Mouse (Mus musculus) WW6 (cell line): ENCODE results near the gene Slit3.

Source experiments
- DNase-seq: peaks from one replicate; pipeline ENCODE4 v3.0.0-alpha.2; 2013; ENCODE audit warnings: low read depth, low spot score

Slit3 gene

DNA sequence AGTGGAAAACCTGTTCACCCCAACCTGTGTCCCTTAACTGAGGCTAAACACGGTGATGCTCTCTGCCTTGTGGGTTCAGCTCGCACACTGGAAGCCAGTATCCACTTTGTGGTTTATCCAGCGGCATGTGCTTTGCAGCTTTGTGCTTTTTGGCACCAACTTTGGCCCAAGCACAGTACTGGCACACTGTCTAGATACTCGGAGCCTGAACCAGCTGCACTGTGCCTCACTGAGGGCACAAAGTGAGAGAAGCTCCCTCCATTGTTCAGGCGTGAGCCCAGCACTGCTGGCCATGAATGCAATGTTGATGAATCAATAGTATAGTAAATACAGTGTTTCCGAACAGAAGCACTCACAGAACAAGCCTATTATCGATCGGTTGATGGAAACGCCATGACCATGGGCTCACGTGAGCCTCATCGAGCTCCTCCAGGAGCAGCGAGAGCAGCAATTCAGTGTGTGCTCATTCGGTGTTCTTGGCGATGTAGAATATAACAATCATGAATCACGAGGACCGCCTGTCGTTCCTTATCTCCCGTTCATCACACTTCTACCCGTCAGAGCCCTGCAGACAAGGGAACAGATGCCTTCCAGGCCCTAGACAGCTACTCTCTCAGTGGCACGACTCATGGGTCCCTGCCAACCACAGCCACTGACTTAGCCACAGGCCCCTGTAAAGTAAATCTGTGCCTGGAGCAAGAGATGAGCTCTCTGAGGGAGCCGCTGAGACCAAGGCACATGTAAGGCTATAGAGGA, 503.7 kb downstream of the Slit3 start:
- no peak for DNase-seq

DNA sequence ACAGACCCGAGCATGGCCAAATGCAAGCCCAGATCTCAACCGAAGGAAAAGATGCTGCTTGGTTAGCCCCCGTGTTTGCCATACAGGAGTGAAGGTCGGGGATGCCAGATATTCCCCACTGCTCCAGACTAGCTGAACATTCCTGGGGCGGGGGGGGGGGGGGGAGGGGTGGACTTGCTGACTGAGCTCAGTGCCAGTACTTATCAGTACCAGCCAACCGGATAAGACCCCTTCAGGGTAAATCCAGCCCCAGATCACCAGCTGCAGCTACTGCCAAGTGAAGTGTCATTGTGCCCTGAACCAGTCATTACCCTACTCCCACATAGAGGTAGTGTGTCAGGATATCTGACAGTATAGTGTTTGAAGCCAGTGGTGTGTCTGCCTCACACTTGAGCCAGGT, 504.6 kb downstream of the Slit3 start:
- no peak for DNase-seq

DNA sequence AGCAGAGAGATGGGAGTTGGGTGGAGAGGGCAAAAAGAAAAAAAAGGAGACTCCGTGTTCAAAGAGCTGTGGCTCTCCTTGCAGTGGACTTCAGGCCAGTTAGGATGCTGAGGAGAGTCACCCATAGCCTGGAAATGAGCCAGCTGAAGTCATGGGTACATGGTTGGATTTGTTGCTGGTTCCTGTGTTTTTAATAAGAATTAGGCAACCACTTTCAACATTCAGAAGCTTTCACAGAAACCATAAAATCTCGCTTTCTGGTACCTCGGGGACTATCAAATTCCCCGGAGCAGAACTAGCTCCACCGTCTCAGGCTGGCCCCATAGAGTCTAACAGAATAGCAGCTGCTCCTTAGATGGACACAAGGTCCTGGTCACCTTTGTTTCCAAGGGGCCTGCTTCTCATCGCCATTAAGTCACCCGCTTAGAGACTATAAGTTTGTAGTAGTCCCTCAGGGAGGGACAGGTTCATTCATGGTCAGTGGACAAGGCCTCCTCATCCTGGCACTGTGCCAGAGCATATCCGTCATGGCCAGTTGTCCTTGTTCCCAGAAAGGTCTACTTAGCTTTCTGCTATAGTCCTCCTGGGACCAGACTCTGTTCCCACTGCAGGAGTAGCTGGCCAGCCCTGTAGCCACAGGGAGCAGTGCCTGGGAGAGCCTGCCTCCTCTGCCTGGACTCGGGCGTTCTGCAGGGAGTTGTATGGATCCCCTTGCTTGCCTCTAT, 505.3 kb downstream of the Slit3 start:
- DNase-seq = no peak

DNA sequence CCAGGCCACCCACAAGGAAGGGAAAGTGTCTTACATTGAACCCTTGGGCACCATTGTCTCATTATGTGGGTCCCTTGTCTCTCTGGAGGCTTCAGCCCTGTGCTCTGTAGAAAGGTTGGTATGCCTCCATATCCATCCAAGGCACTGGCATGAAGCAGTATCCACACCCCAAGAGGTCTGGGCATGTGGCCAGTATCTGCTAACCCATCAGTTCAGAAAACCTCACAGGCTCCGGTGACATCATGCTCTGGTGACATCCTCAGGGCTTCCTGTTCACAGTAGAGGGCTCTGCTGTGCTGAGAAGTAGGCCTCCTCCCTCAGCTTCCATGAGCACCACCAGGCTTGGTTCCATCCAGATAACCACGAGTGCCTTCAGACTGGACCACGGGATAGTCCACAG, 506.8 kb downstream of the Slit3 start:
- DNase-seq = no peak

DNA sequence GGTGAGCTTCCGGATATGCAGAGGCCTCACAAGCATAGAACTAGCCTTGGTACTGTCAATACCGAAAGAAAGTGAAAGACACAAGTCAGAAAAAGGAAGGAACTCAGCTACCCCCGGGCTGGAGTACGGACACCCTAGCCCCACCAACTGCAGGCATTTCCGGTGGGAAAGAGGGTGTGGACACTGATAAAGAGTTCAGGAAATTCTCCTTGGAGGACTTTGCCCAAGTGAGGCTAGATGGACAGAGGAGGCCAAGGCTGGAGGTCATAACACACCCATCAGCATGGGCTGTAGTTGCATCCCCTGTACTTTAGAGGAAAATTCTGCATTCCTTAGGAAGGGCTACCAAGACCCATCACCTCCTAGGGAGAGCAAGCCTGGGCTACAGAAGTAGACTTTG, 511.2 kb downstream of the Slit3 start:
- DNase-seq = no peak

DNA sequence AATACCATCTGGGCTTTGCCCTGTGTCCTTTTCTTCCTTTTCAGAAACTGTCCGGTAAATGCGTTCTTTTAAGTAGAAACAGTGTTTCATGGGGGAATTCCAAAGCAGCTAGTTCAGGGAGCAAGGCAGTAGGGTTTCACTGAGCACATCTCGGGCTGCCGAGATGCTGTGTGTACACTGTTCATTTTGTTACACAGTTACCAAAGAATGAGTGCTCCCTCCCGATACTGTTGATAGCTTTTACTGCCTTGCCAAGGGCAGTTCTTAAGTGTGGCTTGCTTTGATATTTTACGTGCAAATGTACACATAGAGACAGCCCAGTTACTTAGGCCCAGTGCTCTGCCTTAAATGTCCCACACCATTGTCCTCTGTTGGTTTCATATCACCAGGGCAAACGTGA, 516.1 kb downstream of the Slit3 start:
- DNase-seq = no peak

DNA sequence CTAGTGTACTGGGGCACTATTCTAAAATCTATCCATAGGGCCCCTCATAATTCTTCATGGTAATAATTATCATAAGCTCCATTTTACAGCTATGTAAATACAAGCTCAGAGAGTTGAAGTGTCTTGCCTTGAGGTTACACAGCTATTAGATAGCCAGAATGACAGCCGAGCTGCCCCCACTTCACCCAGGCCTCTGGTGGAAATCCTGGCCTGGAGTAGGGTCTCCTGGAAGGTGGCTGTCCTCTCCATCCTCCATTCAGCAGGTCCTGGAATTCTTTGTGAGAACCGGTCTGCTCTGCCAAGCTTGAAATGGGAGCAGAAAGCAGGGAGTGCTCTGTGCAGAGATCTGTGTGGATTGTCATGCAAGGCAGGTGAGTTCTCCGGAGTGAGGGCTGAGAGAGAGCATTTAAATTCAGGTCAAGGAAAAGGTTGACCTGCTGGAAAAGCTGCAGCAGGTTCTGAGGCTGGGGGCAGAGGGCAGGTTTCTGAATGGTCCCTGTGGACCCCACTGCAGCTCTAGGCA, 517.9 kb downstream of the Slit3 start:
- no peak for DNase-seq

DNA sequence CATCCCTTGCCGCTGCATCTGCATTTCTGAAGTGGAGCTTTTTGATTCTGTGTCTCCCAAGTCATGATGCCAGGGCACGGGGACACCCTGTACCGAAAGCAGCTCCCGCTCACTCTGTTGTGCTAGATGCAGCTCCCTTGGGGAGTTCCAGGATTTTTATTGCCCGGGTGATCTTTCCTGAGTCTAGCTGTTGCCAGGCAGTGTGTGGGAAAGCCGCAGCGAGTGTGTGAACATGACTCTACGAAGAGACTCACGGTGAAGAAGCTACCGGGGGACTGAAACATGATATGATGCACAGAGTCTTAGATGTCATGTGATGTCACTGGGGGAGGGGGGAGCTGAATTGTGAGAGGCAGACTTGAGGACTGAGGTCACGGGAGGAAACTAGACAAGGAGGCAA, 518.4 kb downstream of the Slit3 start:
- DNase-seq = no peak

DNA sequence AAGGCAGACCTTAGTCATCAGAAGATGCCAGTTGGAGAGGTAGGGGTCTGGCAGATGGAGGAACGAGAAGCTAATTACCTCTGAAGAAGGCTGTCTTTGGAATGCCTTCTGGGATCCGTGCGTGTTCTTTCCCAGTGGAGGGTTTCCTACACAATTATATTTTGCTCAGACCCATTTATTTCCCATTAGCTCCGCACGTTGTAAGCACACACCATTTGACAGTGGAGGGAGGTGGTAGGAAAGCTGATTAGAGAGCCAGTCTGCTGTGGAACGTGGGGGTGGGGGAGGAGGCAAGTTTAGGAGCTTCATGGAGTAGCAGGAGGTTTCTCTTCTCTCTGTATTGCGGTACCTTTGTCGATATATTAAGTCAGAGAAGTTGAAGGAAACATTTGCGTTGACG, 530.3 kb downstream of the Slit3 start:
- no peak for DNase-seq

DNA sequence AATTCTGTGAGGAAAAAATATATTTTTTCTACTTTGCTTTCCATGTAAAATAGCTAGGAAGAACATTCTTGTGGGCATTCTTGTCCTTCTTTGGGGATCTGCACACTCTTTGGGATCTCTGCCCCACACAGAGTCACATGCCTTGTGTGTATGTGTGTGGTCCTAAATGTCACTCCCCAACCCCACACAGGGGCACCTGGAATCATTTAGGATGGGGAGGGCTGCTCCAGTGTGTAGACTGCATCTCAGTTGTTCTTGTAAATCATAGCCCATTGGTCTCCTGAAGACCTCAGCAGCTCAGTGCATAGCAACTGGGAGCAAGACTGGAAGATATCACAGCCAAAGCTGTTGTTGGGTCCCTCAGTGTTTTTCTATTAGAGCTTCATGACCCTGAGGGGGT, 534.8 kb downstream of the Slit3 start:
- DNase-seq = no peak

DNA sequence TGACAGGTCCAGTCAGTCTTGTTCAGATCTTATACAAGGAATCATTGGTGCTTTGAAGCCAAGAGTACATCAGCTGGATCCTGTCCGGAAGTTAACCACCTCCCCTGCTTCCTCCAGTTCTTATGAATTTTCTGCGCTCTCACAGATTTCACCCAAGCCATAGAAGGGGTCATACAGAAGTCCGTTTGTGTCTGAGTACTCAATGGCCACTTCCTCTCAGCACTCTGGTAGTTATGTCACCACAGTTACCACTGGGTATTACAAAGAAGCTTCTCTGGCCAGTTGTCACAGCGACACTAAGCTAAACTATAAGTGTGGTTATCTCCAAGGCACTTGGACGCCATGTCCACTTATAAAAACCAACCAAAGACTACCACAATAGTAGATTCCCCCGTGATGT, 536.6 kb downstream of the Slit3 start:
- DNase-seq = no peak

DNA sequence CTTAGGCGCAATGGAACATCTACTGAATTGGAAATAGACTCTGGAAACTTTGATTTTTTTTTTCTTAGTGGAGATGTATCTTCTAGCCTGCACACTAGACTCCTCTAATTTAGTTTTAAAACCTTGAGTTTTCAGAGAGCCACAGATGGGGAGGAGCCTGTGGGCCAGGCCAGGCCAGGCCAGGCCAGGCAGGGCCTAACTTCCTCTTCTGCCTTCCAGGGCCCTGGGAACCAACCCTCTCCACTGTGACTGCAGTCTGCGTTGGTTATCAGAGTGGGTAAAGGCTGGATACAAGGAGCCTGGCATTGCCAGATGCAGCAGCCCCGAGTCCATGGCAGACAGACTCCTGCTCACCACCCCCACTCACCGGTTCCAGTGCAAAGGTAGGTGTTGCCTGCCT, 539.9 kb downstream of the Slit3 start:
- DNase-seq = no peak

DNA sequence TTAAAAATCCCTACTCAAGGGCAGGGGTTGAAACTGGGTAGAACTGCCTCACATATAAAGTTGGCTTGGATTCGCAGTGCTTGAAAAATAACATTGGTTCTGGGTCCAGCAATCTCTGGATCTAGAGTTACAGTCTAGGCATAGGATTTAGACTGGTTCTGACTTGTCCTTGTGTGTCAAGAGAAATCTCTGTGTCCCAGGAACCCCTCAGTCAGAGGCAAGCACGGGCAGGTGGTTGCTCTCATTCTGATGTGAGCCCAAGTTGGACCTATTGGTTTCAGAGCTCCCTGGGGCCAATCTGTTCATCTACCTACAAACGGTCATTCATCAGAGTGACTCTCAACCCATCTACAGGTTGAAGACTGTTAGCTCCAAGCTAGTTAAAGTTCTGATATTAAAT, 541.9 kb downstream of the Slit3 start:
- DNase-seq = no peak

DNA sequence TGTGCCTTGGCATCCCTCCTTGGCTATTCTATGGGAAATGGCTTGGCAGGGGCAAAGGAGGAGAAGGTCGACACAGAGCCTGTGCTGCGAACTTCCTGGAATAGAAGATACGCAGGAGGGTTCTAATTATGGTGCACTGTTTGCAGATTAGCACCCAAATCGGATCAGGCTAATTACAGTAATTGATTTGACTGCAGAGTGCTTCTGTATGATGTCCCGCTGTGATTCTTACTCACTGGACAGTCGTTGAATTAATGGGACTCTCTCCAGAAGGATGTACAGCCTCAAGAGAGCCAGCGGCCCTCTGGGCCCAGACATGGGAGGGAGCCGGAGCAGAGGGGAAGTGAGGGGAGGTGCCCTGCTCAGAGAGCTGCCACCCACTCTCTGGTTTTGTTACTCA, 542.6 kb downstream of the Slit3 start:
- DNase-seq = no peak

DNA sequence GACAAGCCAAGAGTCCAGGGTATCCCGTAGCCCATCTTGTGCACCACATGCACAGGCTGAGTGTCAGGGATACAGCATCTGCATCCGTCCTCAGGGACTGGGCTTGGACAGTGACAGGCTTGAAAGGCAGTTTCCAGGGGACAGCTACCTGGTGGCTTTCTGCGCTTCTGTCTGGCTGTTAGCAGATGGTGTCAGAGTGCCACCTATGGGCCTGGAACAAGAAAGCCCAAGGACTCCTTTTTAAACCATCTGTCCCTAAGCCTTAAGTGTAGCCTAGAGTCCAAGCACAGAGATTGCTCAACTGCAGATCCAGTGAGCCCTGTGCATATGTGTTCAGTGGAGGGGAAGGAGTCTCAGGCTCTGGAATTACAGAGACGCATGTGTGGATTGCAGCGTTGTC, 544.0 kb downstream of the Slit3 start:
- DNase-seq = peak; percentile 14

DNA sequence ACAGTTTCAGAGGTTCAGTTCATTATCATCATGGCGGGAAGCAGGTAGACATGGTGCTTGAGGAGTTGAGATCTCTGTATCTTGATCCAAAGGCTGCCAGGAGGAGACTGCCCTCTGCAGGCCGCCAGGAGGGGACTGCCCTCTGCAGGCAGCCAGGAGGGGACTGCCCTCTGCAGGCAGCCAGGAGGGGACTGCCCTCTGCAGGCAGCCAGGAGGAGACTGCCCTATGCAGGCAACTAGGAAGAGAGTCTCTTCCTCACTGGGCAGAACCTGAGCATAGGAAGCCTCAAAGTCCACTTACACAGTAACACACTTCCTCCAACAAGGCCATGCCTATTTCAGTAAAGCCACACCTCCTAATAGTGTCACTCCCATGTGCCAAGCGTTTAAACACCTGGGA, 546.4 kb downstream of the Slit3 start:
- DNase-seq = peak; percentile 13

DNA sequence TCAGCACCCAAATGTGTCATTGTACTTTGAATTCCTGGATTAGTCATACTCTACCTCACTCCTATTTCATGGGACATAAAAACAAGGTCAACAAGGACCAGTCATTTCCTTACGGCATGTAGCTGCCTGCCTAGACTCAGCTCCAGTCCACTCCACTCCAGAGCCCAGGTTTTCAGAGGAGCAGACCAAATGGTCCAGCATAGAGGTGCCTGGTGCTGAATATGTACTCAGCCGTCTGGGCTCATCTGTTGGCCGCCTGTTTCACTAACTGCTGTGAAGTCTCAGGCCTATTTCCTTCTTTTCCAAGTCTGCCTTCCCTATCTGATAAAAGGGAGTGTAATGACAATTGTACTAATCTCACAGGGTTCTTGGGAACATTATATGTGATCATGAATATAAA, 547.1 kb downstream of the Slit3 start:
- DNase-seq = no peak

DNA sequence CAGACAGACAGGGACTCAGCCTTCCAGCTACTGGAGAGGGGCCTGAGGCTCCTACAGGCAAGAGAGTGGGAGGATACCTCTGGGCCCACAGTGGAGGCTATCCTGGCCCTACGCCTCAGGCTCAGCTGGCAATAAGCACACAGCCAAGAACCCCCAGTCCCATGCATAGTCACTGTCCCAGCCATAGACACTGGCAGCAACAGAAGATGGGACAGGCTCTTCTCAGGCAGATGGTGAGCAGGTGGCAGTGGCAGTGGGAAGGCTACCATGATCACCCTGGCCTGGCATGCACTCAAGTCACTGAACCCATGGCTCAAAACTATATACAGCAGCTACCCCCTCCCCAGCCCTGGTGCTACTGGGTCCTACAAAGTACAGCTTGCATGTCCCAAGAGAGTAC, 547.7 kb downstream of the Slit3 start:
- DNase-seq = no peak

DNA sequence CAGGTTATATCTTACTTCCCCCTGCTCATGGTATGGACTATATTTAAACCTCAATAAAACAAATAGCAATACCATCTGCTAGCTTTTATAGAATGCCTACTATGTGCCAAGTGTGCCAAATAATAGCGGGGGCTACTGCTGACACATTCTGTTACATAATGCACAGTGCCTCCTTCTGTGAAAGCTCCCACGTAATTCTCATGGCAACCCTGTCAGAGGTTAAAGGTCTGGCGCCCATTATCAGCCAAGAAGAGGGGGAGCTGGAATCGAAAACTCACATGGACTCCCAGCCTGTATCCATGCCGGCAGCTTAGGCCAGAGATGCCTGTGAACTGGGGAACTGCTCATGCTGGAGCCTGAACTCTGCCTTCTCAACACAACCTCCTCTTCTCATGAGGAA, 548.5 kb downstream of the Slit3 start:
- DNase-seq = no peak

DNA sequence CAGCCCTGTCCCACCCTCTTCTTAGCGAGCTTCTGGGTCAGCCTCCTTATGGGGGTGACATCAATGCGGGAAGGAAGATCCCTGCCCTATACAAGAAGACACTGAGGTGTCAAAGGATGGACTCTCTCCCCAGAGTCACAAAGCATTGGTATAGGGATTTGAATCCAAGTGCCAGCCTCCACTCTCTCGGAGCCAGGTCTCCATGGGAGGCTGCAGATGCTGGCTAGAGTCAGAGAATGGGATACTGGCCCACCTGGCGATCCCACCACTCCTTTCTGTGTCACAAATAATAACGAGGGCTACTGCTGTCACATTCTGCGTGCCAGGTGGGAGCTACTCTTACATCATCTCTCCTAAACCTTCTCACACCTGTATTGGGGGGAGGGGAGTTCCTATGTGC, 549.2 kb downstream of the Slit3 start:
- DNase-seq = no peak

DNA sequence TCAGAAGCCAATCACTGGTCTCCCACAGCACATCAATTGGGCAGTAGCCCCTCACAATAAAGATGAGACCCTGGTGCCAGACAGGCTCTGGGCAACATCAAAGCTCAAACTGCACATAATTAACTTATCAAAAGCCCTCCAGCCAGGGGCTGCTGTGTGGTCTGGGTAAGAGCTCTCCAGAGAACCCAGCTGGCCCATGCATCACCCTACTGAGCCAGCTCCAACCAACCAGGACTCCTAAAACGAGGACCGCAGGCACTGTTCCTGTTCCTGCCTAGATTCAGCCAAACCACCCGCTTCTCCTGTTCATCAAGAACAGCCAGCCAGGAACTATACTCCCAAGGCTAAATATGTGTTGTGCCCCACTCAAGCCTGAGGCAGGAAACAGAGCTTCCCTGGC, 549.7 kb downstream of the Slit3 start:
- DNase-seq = no peak

DNA sequence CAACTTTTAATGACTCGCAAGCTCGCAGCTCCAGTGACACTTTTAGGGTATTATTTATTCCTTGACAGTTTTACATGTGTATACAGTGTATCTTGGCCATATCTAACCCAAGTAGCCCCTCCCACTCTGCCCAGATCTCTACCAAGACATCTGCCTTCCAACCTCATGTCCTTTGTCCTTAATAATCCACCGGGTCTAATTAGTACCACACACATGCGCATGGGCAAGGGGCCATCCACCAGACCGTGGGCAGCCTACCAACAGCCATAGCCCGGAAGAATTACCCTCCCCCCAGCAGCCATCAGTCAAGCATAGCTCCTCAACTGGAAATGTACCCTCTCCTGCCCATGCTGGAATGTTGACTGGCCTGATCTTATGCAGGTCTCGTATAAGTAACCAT, 552.0 kb downstream of the Slit3 start:
- DNase-seq = no peak

DNA sequence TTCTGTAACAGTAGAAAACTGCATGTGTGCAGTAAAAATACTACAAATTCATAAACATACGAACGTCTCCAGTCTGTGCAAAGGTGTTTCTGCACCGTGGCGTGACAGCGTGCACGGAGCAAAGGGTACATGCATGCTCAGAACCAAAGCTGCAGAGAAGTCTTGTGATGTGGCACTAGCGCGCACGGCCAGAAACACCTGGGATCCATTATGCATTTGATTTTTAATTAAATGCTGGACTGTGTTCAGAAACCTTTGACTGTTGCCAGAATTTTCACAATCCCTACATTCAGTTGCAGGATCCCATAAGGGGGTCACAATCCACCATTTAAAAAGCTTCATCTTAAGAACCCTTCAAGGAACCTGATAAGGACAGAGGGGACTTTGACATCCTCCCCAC, 553.2 kb downstream of the Slit3 start:
- no peak for DNase-seq
